Mouse (Mus musculus) embryonic facial prominence, embryonic 15.5 days (tissue): Measurements from ENCODE around the gene Mixl1. TPM values are rescaled to one million over a fixed set of nuclear protein-coding genes. Genes with fewer than 3 reads are reported as not detected.

ENCODE experiments used
- ATAC-seq: fragments of 200-750 bp; cut with Nextera tagmentation; 2 replicates; pipeline ENCODE4 v1.8.0; 2017; ENCODE audit warnings: low read depth, moderate TSS enrichment; ENCODE audit not compliant: insufficient number of reproducible peaks, low FRiP score, low TSS enrichment
- H3K27ac ChIP-seq: fragments of 300-500 bp; sonication (generic); replicated peaks from 2 replicates; pipeline ENCODE4 v1.5.1; 2015; ENCODE audit warnings: mild to moderate bottlenecking, inconsistent platforms
- H3K27me3 ChIP-seq: fragments of 300-500 bp; sonication (generic); 2 replicates; pipeline ENCODE4 v1.6.1; 2015; ENCODE audit warnings: inconsistent platforms
- H3K36me3 ChIP-seq: fragments of 300-500 bp; sonication (generic); 2 replicates; pipeline ENCODE4 v1.6.1; 2015; ENCODE audit warnings: mild to moderate bottlenecking, inconsistent platforms
- H3K4me1 ChIP-seq: fragments of 300-500 bp; sonication (generic); 2 replicates; pipeline ENCODE4 v1.6.1; 2015; ENCODE audit warnings: inconsistent platforms
- H3K4me2 ChIP-seq: fragments of 300-500 bp; sonication (generic); replicated peaks from 2 replicates; pipeline ENCODE4 v1.6.1; 2015; ENCODE audit warnings: mild to moderate bottlenecking, inconsistent platforms
- H3K4me3 ChIP-seq: fragments of 300-500 bp; sonication (generic); replicated peaks from 2 replicates; pipeline ENCODE4 v1.5.1; 2015; ENCODE audit warnings: mild to moderate bottlenecking, inconsistent platforms
- H3K9ac ChIP-seq: fragments of 300-500 bp; sonication (generic); 2 replicates; pipeline ENCODE4 v1.6.1; 2015; ENCODE audit warnings: inconsistent platforms
- H3K9me3 ChIP-seq: fragments of 300-500 bp; sonication (generic); replicated peaks from 2 replicates; pipeline ENCODE4 v1.6.1; 2016; ENCODE audit warnings: inconsistent platforms
- WGBS: fragments of 180-500 bp; shearing (Covaris S2); methylation state at CpG from one replicate; pipeline ENCODE4 v1.1.7; 2015; 5-methylcytosine and 5-hydroxymethylcytosine counted together
- polyA plus RNA-seq: library from polyadenylated mRNA; unstranded; fragments of >200 nt; fragmentation: Nextera tagmentation; extraction: Ambion mirVana; gene quantifications from 2 replicates; pipeline ENCODE4 v1.2.1, GENCODE M21; 2015

Gene Mixl1
- polyA plus RNA-seq, 1 experiment from 2014 or later: 0.11 TPM

DNA sequence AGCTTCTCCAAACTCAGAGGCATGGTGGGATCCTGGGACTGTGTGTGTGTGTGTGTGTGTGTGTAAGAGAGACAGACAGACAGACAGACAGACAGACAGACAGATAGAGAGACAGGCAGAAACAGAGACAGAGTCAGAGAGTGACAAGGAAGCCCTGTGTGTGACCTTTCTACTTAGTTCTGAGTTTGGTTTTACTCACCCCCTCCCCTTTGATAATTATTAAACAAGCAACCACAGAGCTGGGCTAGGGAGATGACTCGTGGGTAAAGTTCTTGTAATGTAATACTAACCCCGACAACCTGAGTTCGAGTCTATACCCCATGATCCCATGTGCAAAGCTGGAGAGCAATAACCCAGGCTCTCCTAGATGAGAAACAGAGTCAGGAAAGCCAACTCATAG lies 11.0 kb upstream of the Mixl1 start:
- Histone ChIP-seq H3K9me3 (no peaks in the 10 kb centered on the region), H3K4me2 (no peak overlapping the region), H3K4me1 (no peaks in the 10 kb centered on the region), H3K36me3 (no peaks in the 10 kb centered on the region), H3K27me3 (no peaks in the 10 kb centered on the region), H3K4me3 (no peak overlapping the region), H3K27ac (no peak overlapping the region), H3K9ac (no peak overlapping the region)
- ATAC-seq: no peak
- WGBS: 71% methylated on average over 3 of the region's 3 CpGs

GRCm38 (mm10) chr1:180707368-180707767 lies 10.5 kb upstream of the Mixl1 start:
- Histone ChIP-seq H3K9ac (no peak overlapping the region), H3K4me1 (no peaks in the 10 kb centered on the region), H3K9me3 (no peaks in the 10 kb centered on the region), H3K27ac (no peak overlapping the region), H3K27me3 (no peaks in the 10 kb centered on the region), H3K36me3 (no peaks in the 10 kb centered on the region), H3K4me2 (no peak overlapping the region), H3K4me3 (no peak overlapping the region)
- ATAC-seq: no peak
- WGBS: 37% methylated on average over 3 of the region's 3 CpGs

DNA sequence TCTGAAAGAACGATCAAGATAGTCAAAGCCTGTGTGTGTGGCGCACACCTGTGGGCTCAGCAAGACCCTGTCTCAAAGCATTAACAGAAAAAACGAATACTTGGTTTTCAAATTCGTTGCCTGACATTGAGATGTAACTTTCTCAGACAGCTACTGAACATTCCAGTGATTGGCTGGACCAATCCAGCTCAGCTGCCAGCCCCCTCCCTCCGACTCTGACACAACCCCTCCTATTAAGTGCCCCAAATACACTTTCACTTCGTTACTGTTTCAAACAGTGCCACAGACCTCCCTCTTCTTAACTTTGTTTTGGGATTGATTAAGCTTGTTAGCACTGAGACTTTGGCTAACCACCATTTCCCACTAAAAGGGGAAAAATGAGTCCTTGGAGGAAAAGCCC lies 6.6 kb upstream of the Mixl1 start:
- peak overlapping the region; percentile 25 for H3K4me3 ChIP-seq
- H3K9me3 ChIP-seq: no peaks in the 10 kb centered on the region
- no peak overlapping the region for H3K9ac ChIP-seq
- H3K27me3 ChIP-seq: peaks cover 11% of the 10 kb centered on the region
- H3K36me3 ChIP-seq: no peaks in the 10 kb centered on the region
- no peak overlapping the region for H3K27ac ChIP-seq
- peak overlapping the region; percentile 34 for H3K4me2 ChIP-seq
- WGBS: 35% methylated on average over 6 of the region's 6 CpGs
- H3K4me1 ChIP-seq: no peaks in the 10 kb centered on the region
- ATAC-seq: no peak

DNA sequence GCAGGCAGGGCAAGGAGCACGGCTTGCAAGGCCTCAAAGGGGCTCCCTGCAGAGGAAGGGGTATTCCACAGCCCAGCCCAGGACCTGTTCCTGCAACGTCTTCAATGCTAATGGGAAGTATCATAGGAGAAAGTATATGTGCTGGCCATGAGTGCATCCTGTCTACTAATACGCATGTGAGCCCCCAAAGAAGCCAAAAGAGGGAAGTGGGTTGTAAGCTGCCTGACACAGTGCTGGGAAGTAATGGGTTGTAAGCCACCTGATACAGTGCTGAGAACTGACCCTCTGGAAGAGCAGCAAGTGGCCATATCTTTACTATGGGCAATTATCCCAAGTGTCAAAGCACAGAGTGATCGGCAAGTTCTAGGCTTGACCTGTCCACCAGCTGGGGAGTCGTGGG lies 1.2 kb upstream of the Mixl1 start:
- no peak overlapping the region for H3K4me3 ChIP-seq
- H3K4me1 ChIP-seq: peaks cover 10% of the 10 kb centered on the region
- peaks cover 52% of the 10 kb centered on the region for H3K27me3 ChIP-seq
- no peaks in the 10 kb centered on the region for H3K36me3 ChIP-seq
- H3K9ac ChIP-seq: no peak overlapping the region
- WGBS: 63% methylated on average over 5 of the region's 5 CpGs
- H3K27ac ChIP-seq: no peak overlapping the region
- no peak for ATAC-seq
- no peak overlapping the region for H3K4me2 ChIP-seq
- H3K9me3 ChIP-seq: no peaks in the 10 kb centered on the region

DNA sequence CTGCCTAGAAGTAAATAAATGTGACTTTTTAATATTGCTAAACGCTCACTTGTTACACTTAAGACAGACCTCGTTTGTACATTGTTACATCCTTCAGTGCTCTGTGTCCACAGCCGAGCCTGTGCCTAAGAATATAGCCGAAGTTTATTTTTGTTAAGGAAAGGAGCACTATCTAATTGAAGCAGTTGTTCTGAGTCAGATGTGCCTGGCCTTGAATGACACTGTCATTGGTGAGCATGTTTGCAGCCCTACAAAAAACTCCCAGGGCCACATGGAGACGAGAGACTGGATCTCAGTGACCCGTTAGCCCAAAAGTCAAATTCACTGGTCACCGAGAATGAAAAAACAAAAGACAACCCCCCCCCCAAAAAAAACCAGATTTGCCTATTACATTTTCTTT lies 5.5 kb downstream of the Mixl1 start:
- H3K4me2 ChIP-seq: no peak overlapping the region

More for the DNA sequence above, 5.5 kb downstream of the Mixl1 start:
- Histone ChIP-seq H3K27ac (no peak overlapping the region), H3K4me3 (no peak overlapping the region), H3K27me3 (peaks cover 20% of the 10 kb centered on the region), H3K9me3 (no peaks in the 10 kb centered on the region), H3K9ac (no peak overlapping the region), H3K36me3 (peaks cover 48% of the 10 kb centered on the region), H3K4me1 (peaks cover under 1% of the 10 kb centered on the region; the same call in 1 of the 2 replicates)
- ATAC-seq: no peak
- WGBS: 89% methylated on average over 7 of the region's 7 CpGs

Other genes with a start within 250 kb of the Mixl1 start
- 3.8 and 5.2 TPM in 2 replicates for gene Stum, start 213.5 kb downstream of the Mixl1 start, polyA plus RNA-seq
- gene Parp1, start 128.1 kb downstream of the Mixl1 start, polyA plus RNA-seq: 99.0 and 102 TPM in 2 replicates
- gene Lin9, start 55.9 kb downstream of the Mixl1 start, polyA plus RNA-seq: 13.9 and 15.8 TPM in 2 replicates
- gene Acbd3, start 29.0 kb upstream of the Mixl1 start, polyA plus RNA-seq: 26.8 and 27.5 TPM in 2 replicates
- gene H3f3a, start 116.9 kb upstream of the Mixl1 start, polyA plus RNA-seq: 2,445 and 2,695 TPM in 2 replicates
- 37.5 and 38.9 TPM in 2 replicates for gene Sde2, start 154.1 kb upstream of the Mixl1 start, polyA plus RNA-seq
- gene Lefty2, start 196.1 kb upstream of the Mixl1 start, polyA plus RNA-seq: 0.24 and 0.32 TPM in 2 replicates
- 96.9 and 105 TPM in 2 replicates for gene Pycr2, start 207.3 kb upstream of the Mixl1 start, polyA plus RNA-seq
- 4.0 and 4.6 TPM in 2 replicates for gene Lefty1, start 238.0 kb upstream of the Mixl1 start, polyA plus RNA-seq
- gene Tmem63a, start 245.3 kb upstream of the Mixl1 start, polyA plus RNA-seq: 17.3 and 18.5 TPM in 2 replicates